Mouse (Mus musculus): Measurements from ENCODE around the gene Zfp668. TPM values are rescaled to one million over a fixed set of nuclear protein-coding genes. Genes with fewer than 3 reads are reported as not detected.

The Zfp668 gene
- polyA plus RNA-seq, 1 experiment from 2014 or later = 11.9 TPM

Other genes starting within 250 kb of the Zfp668 start
- gene Bcl7c, start 167.9 kb downstream of the Zfp668 start, polyA plus RNA-seq (2015; fragmentation: Nextera tagmentation; extraction: Ambion mirVana) = 26.2 and 33.1 TPM in 2 replicates
- gene Ctf1, start 164.1 kb downstream of the Zfp668 start, polyA plus RNA-seq (2015; fragmentation: Nextera tagmentation; extraction: Ambion mirVana) = 8.1 and 10.3 TPM in 2 replicates
- 0.21 and 0.22 TPM in 2 replicates for gene Ctf2, start 144.7 kb downstream of the Zfp668 start, polyA plus RNA-seq (2015; fragmentation: Nextera tagmentation; extraction: Ambion mirVana)
- 2.8 and 3.2 TPM in 2 replicates for gene Fbxl19, start 132.3 kb downstream of the Zfp668 start, polyA plus RNA-seq (2015; fragmentation: Nextera tagmentation; extraction: Ambion mirVana)
- gene Orai3, start 107.0 kb downstream of the Zfp668 start, polyA plus RNA-seq (2015; fragmentation: Nextera tagmentation; extraction: Ambion mirVana) = 26.7 and 29.0 TPM in 2 replicates
- gene Setd1a, start 100.2 kb downstream of the Zfp668 start, polyA plus RNA-seq (2015; fragmentation: Nextera tagmentation; extraction: Ambion mirVana) = 10.5 and 16.4 TPM in 2 replicates
- gene Gm49388, start 91.2 kb downstream of the Zfp668 start, polyA plus RNA-seq (2015; fragmentation: Nextera tagmentation; extraction: Ambion mirVana) = not detected in 2 replicates
- gene Hsd3b7, start 76.2 kb downstream of the Zfp668 start, polyA plus RNA-seq (2015; fragmentation: Nextera tagmentation; extraction: Ambion mirVana) = 35.2 and 36.1 TPM in 2 replicates
- 43.1 and 48.6 TPM in 2 replicates for gene Stx4a, start 52.5 kb downstream of the Zfp668 start, polyA plus RNA-seq (2015; fragmentation: Nextera tagmentation; extraction: Ambion mirVana)
- 2.9 and 3.6 TPM in 2 replicates for gene Stx1b, start 52.3 kb downstream of the Zfp668 start, polyA plus RNA-seq (2015; fragmentation: Nextera tagmentation; extraction: Ambion mirVana)
- gene Zfp646, start 607 bp downstream of the Zfp668 start, polyA plus RNA-seq (2015; fragmentation: Nextera tagmentation; extraction: Ambion mirVana) = 9.9 and 11.2 TPM in 2 replicates
- 1.7 and 1.8 TPM in 2 replicates for gene Prss53, start 14.1 kb upstream of the Zfp668 start, polyA plus RNA-seq (2015; fragmentation: Nextera tagmentation; extraction: Ambion mirVana)
- not detected in 2 replicates for gene Gm21974, start 18.6 kb upstream of the Zfp668 start, polyA plus RNA-seq (2015; fragmentation: Nextera tagmentation; extraction: Ambion mirVana)
- 179 and 184 TPM in 2 replicates for gene Vkorc1, start 18.8 kb upstream of the Zfp668 start, polyA plus RNA-seq (2015; fragmentation: Nextera tagmentation; extraction: Ambion mirVana)
- 134 and 148 TPM in 2 replicates for gene Bckdk, start 27.3 kb upstream of the Zfp668 start, polyA plus RNA-seq (2015; fragmentation: Nextera tagmentation; extraction: Ambion mirVana)
- 27.6 and 29.2 TPM in 2 replicates for gene Kat8, start 35.7 kb upstream of the Zfp668 start, polyA plus RNA-seq (2015; fragmentation: Nextera tagmentation; extraction: Ambion mirVana)
- 63.8 and 78.8 TPM in 2 replicates for gene Prss8, start 53.3 kb upstream of the Zfp668 start, polyA plus RNA-seq (2015; fragmentation: Nextera tagmentation; extraction: Ambion mirVana)
- gene Prss36, start 69.9 kb upstream of the Zfp668 start, polyA plus RNA-seq (2015; fragmentation: Nextera tagmentation; extraction: Ambion mirVana) = 10.7 and 11.7 TPM in 2 replicates
- gene Fus, start 90.6 kb upstream of the Zfp668 start, polyA plus RNA-seq (2015; fragmentation: Nextera tagmentation; extraction: Ambion mirVana) = 204 and 234 TPM in 2 replicates
- gene Pycard, start 117.0 kb upstream of the Zfp668 start, polyA plus RNA-seq (2015; fragmentation: Nextera tagmentation; extraction: Ambion mirVana) = 179 and 188 TPM in 2 replicates
- 0.39 and 1.9 TPM in 2 replicates for gene Trim72, start 127.1 kb upstream of the Zfp668 start, polyA plus RNA-seq (2015; fragmentation: Nextera tagmentation; extraction: Ambion mirVana)
- 4.1 and 4.3 TPM in 2 replicates for gene Itgam, start 185.8 kb upstream of the Zfp668 start, polyA plus RNA-seq (2015; fragmentation: Nextera tagmentation; extraction: Ambion mirVana)
- 0.04 TPM in 1 of 2 replicates, not detected in the other for gene Gm49368, start 185.9 kb upstream of the Zfp668 start, polyA plus RNA-seq (2015; fragmentation: Nextera tagmentation; extraction: Ambion mirVana)

Measured in stomach, embryonic 16.5 days (tissue).